Mouse (Mus musculus): ENCODE data around the gene Slc34a3. TPM values are rescaled to one million over a fixed set of nuclear protein-coding genes. Genes with fewer than 3 reads are reported as not detected.

Slc34a3 gene
- total and polyA plus RNA-seq, 3 experiments, result not detected

- Histone ChIP-seq H3K79me2 (replicated peaks; ENCODE audit: control insufficient read depth, extremely low read depth, insufficient read depth, poor library complexity, severe bottlenecking) (peaks cover 5% of the 10 kb centered on the region), H3K4me1 (ENCODE audit: control insufficient read depth in 1 of 2, insufficient read depth in 2 of 2) (peaks cover 4 to 26% of the 10 kb centered on the region in 2 experiments; a peak in 3 of 4 replicates), H3K9me3 (replicated peaks; ENCODE audit: low read length) (no peaks in the 10 kb centered on the region), H3K27ac (ENCODE audit: insufficient read depth, low read depth) (peak overlapping the region; percentile 14; the same call in 1 of the 2 replicates), H3K27me3 (replicated peaks) (peaks cover 45% of the 10 kb centered on the region), H3K36me3 (replicated peaks in 1 of 2; ENCODE audit: control insufficient read depth in 1 of 2, insufficient read depth in 1 of 2, low read length in 1 of 2) (peaks cover 4 to 5% of the 10 kb centered on the region in 2 experiments), H3K9ac (ENCODE audit: insufficient read depth, low read depth) (no peak overlapping the region), H3K4me2 (ENCODE audit: insufficient read depth, low read depth, poor library complexity, severe bottlenecking) (peak overlapping the region; percentile 52), H3K4me3 (replicated peaks in 1 of 3; ENCODE audit: low read depth in 2 of 3, low read length in 2 of 3, poor library complexity in 1 of 3) (peak overlapping the region; percentile 23 to 33 (median 23))
- dilution Hi-C loops (cut with MboI; ENCODE audit: extremely low pct_ligation_motif_present, extremely low pct_unique_long_range_greater_than_20kb, low sequenced_read_pairs) (no loop called here), in situ Hi-C loops (cut with MboI; ENCODE audit: low pct_ligation_motif_present, low pct_unique_long_range_greater_than_20kb, low sequenced_read_pairs) (no loop called here)
- DNase-seq (ENCODE audit: extremely low read depth), result peak; percentile 90
- TF ChIP-seq MXI1 (IDR thresholded peaks at IDR 0.05; ENCODE audit: low read depth, low read length) (no peak), MEF2A (IDR thresholded peaks at IDR 0.05; ENCODE audit: borderline replicate concordance, low read depth, low read length) (0 out of 2 replicates have a peak, but pooled peaks have one; percentile 15), GABPA (IDR thresholded peaks at IDR 0.05; ENCODE audit: insufficient replicate concordance, low read depth, low read length) (no peak), NRF1 (IDR thresholded peaks at IDR 0.05; ENCODE audit: low read depth, low read length) (0 out of 2 replicates have a peak, but pooled peaks have one; percentile 7), IRF4 (IDR thresholded peaks at IDR 0.05; ENCODE audit: low read depth, low read length) (no peak; the same call in 1 of the 2 replicates), ELF1 (IDR thresholded peaks at IDR 0.05; ENCODE audit: low read depth, low read length) (peak; percentile 75), TBP (conservative IDR thresholded peaks at IDR 0.05; ENCODE audit: low read depth, low read length) (no peak), ZNF384 (IDR thresholded peaks at IDR 0.05; ENCODE audit: low read depth, low read length) (no peak), UBTF (IDR thresholded peaks at IDR 0.05; ENCODE audit: low read depth, low read length) (0 out of 2 replicates have a peak, but pooled peaks have one; percentile 54), PAX5 (IDR thresholded peaks at IDR 0.05; ENCODE audit: low read length) (no peak), JUND (conservative IDR thresholded peaks at IDR 0.05; ENCODE audit: low read depth, low read length) (no peak), POLR2AphosphoS2 (IDR thresholded peaks at IDR 0.05; ENCODE audit: low read depth, low read length) (no peak), MAZ (IDR thresholded peaks at IDR 0.05; ENCODE audit: low read depth, low read length) (no peak), ZMIZ1 (IDR thresholded peaks at IDR 0.05; ENCODE audit: low read depth, low read length) (no peak), RAD21 (IDR thresholded peaks at IDR 0.05; ENCODE audit: low read depth, low read length) (peak; percentile 72), KAT2A (IDR thresholded peaks at IDR 0.05; ENCODE audit: insufficient replicate concordance, low read length) (no peak), SIN3A (IDR thresholded peaks at IDR 0.05; ENCODE audit: low read length) (0 out of 2 replicates have a peak, but pooled peaks have one; percentile 66), MAX (IDR thresholded peaks at IDR 0.05; ENCODE audit: low read length) (no peak), SMC3 (IDR thresholded peaks at IDR 0.05; ENCODE audit: low read depth, low read length) (peak; percentile 59), USF1 (IDR thresholded peaks at IDR 0.05; ENCODE audit: low read depth, low read length) (no peak), USF2 (conservative IDR thresholded peaks at IDR 0.05; ENCODE audit: low read depth, low read length) (no peak), CHD1 (IDR thresholded peaks at IDR 0.05; ENCODE audit: low read depth, low read length) (no peak), ZC3H11A (IDR thresholded peaks at IDR 0.05; ENCODE audit: low read depth, low read length) (no peak), CTCF (conservative IDR thresholded peaks at IDR 0.05 in 1 of 2, IDR thresholded peaks at IDR 0.05 in 1 of 2; ENCODE audit: low read depth in 2 of 2, low read length in 2 of 2) (peak; percentile 80 to 95), EP300 (IDR thresholded peaks at IDR 0.05; ENCODE audit: low read length) (no peak), CHD2 (IDR thresholded peaks at IDR 0.05; ENCODE audit: low read length) (0 out of 2 replicates have a peak, but pooled peaks have one; percentile 40), TCF12 (IDR thresholded peaks at IDR 0.05; ENCODE audit: low read depth, low read length) (peak; percentile 30; the same call in 1 of the 2 replicates), NELFE (IDR thresholded peaks at IDR 0.05; ENCODE audit: low read depth, low read length) (peak; percentile 40), RCOR1 (conservative IDR thresholded peaks at IDR 0.05; ENCODE audit: low read depth, low read length) (no peak), BHLHE40 (IDR thresholded peaks at IDR 0.05; ENCODE audit: low read depth, low read length) (no peak)
Observed at GRCm38 (mm10) chr2:25228431-25228889, 5.7 kb downstream of the Slc34a3 start.

Data from CH12.LX (cell line).